Mouse (Mus musculus): ENCODE results near the gene Cd8a.

Cd8a gene

GRCm38 (mm10) chr6:71371085-71371605, 2.1 kb upstream of the Cd8a start:
- no peak for DNase-seq (ENCODE audit: low spot score)

- DNase-seq (ENCODE audit: low spot score) = no peak
Observed at GRCm38 (mm10) chr6:71372041-71372720, 1.0 kb upstream of the Cd8a start.

GRCm38 (mm10) chr6:71374311-71374829, 1.1 kb downstream of the Cd8a start:
- DNase-seq (ENCODE audit: low spot score) = no peak

- no peak for DNase-seq (ENCODE audit: low spot score)
Observed at GRCm38 (mm10) chr6:71374921-71375320, 1.7 kb downstream of the Cd8a start.

- no peak for DNase-seq (ENCODE audit: low spot score)
Observed at GRCm38 (mm10) chr6:71376711-71377110, 3.5 kb downstream of the Cd8a start.

- DNase-seq (ENCODE audit: low spot score) = no peak
Observed at GRCm38 (mm10) chr6:71381654-71382053, 8.4 kb downstream of the Cd8a start.

GRCm38 (mm10) chr6:71390496-71390895, 17.3 kb downstream of the Cd8a start:
- DNase-seq (ENCODE audit: low spot score) = no peak

- DNase-seq (ENCODE audit: low spot score) = no peak
Observed at GRCm38 (mm10) chr6:71396016-71396415, 22.8 kb downstream of the Cd8a start.

- no peak for DNase-seq (ENCODE audit: low spot score)
Observed at GRCm38 (mm10) chr6:71396761-71397160, 23.5 kb downstream of the Cd8a start.

- DNase-seq (ENCODE audit: low spot score) = peak; percentile 74
Observed at GRCm38 (mm10) chr6:71398829-71399609, 25.8 kb downstream of the Cd8a start.

- DNase-seq (ENCODE audit: low spot score) = no peak
Observed at GRCm38 (mm10) chr6:71414624-71415023, 41.4 kb downstream of the Cd8a start.

GRCm38 (mm10) chr6:71415446-71415845, 42.2 kb downstream of the Cd8a start:
- DNase-seq (ENCODE audit: low spot score) = no peak

- DNase-seq (ENCODE audit: low spot score) = no peak
Observed at GRCm38 (mm10) chr6:71418874-71419273, 45.6 kb downstream of the Cd8a start.

GRCm38 (mm10) chr6:71420848-71421247, 47.6 kb downstream of the Cd8a start:
- no peak for DNase-seq (ENCODE audit: low spot score)

GRCm38 (mm10) chr6:71422162-71422561, 48.9 kb downstream of the Cd8a start:
- DNase-seq (ENCODE audit: low spot score) = no peak

GRCm38 (mm10) chr6:71423116-71423515, 49.9 kb downstream of the Cd8a start:
- DNase-seq (ENCODE audit: low spot score) = peak; percentile 24

- no peak for DNase-seq (ENCODE audit: low spot score)
Observed at GRCm38 (mm10) chr6:71425681-71426080, 52.5 kb downstream of the Cd8a start.

- DNase-seq (ENCODE audit: low spot score) = no peak
Observed at GRCm38 (mm10) chr6:71427996-71428725, 54.9 kb downstream of the Cd8a start.
